Mouse (Mus musculus) frontal cortex, adult (tissue): ENCODE data around the gene Cadm1.

ENCODE experiments used
- ATAC-seq: cut with Nextera tagmentation; 2 replicates; pipeline ENCODE4 v1.9.2; 2017; ENCODE audit warnings: mild to moderate bottlenecking, moderate library complexity, mixed read lengths; ENCODE audit not compliant: low TSS enrichment

Cadm1 gene

GRCm38 (mm10) chr9:47738799-47739198 lies 208.8 kb downstream of the Cadm1 start:
- ATAC-seq, result no peak

- ATAC-seq, result peak; percentile 84
These were observed 209.3 kb downstream of the Cadm1 start for GRCm38 (mm10) chr9:47739276-47739675.

- ATAC-seq, result no peak
These were observed 211.8 kb downstream of the Cadm1 start for GRCm38 (mm10) chr9:47741751-47742150.

GRCm38 (mm10) chr9:47744916-47745315 lies 214.9 kb downstream of the Cadm1 start:
- ATAC-seq, result no peak

- ATAC-seq, result no peak
These were observed 215.7 kb downstream of the Cadm1 start for GRCm38 (mm10) chr9:47745716-47746115.

GRCm38 (mm10) chr9:47749160-47749559 lies 219.2 kb downstream of the Cadm1 start:
- peak; percentile 78 for ATAC-seq

GRCm38 (mm10) chr9:47752516-47752915 lies 222.5 kb downstream of the Cadm1 start:
- ATAC-seq, result no peak

GRCm38 (mm10) chr9:47753127-47753526 lies 223.2 kb downstream of the Cadm1 start:
- ATAC-seq, result peak; percentile 48

GRCm38 (mm10) chr9:47755119-47755518 lies 225.1 kb downstream of the Cadm1 start:
- peak; percentile 78 for ATAC-seq

GRCm38 (mm10) chr9:47757798-47758197 lies 227.8 kb downstream of the Cadm1 start:
- no peak for ATAC-seq

GRCm38 (mm10) chr9:47758320-47758719 lies 228.3 kb downstream of the Cadm1 start:
- ATAC-seq, result no peak

- 0 out of 2 replicates have a peak, but pooled peaks have one; percentile 11 for ATAC-seq
These were observed 229.8 kb downstream of the Cadm1 start for GRCm38 (mm10) chr9:47759807-47760206.

- ATAC-seq, result peak; percentile 64
These were observed 231.6 kb downstream of the Cadm1 start for GRCm38 (mm10) chr9:47761601-47762000.

- no peak for ATAC-seq
These were observed 232.9 kb downstream of the Cadm1 start for GRCm38 (mm10) chr9:47762913-47763312.

- ATAC-seq, result no peak
These were observed 234.9 kb downstream of the Cadm1 start for GRCm38 (mm10) chr9:47764920-47765319.

GRCm38 (mm10) chr9:47765323-47765722 lies 235.3 kb downstream of the Cadm1 start:
- ATAC-seq, result no peak

GRCm38 (mm10) chr9:47766342-47766741 lies 236.4 kb downstream of the Cadm1 start:
- ATAC-seq, result no peak

GRCm38 (mm10) chr9:47770836-47771235 lies 240.9 kb downstream of the Cadm1 start:
- peak; percentile 28; the same call in 1 of the 2 replicates for ATAC-seq

- no peak for ATAC-seq
These were observed 242.0 kb downstream of the Cadm1 start for GRCm38 (mm10) chr9:47771953-47772352.

- no peak for ATAC-seq
These were observed 242.8 kb downstream of the Cadm1 start for GRCm38 (mm10) chr9:47772750-47773149.

GRCm38 (mm10) chr9:47776941-47777919 lies 247.3 kb downstream of the Cadm1 start:
- no peak for ATAC-seq

GRCm38 (mm10) chr9:47778438-47778837 lies 248.5 kb downstream of the Cadm1 start:
- ATAC-seq, result no peak

GRCm38 (mm10) chr9:47779291-47779690 lies 249.3 kb downstream of the Cadm1 start:
- no peak for ATAC-seq
